ENCODE assay signal across 9 mouse cellular contexts in the genomic region with DNA sequence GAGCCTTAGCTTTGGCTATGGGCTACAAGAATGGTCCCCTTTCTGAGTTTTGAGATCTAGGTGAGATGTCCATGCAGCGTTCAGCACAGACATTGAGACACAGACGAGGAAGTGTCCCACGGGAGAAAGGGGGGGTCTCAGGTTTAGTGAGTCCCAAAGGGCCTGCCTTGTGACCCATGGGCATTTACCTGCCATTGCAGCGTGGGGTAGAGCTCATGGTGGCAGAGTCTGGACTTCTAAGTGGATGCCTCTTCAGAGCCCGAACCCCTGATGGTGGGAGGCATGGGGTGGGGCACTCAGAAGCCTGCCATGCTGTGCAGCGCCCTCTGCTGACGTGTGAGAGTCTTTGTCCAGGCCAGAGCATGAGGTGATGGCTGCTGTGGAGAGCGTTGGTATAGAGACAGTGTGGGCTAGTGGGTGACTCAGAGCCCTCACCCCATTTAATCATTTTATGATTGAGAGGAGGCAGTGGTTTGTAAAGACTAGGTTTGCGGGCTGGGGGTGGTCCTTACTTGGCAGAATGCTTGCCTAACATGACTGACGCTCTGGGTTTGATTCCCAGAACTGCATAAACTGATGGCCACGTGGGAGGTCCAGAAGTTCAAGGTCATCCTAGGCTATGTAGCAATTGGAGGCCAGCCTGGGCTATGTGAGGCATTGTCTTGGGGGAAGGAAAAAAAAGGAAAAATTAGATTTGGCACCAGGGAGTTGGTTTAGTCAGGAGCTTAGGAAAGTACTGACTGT. TPM values are rescaled to one million over a fixed set of nuclear protein-coding genes. Genes with fewer than 3 reads are reported as not detected.
DNase-seq lines count a peak whose midpoint lies in the region; ATAC-seq lines count a peak whose summit lies in the region.
"Had no signal": no experiment of that assay in that cellular context is flagged by ENCODE, and none has a peak within 500 bp of the region (broad histone marks: within the 10 kb centered on the region; RNA-seq: fewer than 3 reads in every experiment).

No protein-coding gene starts in this region.

- 69% methylated on average over 11 of the region's 11 CpGs for WGBS in embryonic facial prominence, embryonic 11.5 days
- WGBS in embryonic facial prominence, embryonic 10.5 days, result 70% methylated on average over 11 of the region's 11 CpGs

- no peak overlapping the region for H3K9ac ChIP-seq in embryonic facial prominence, embryonic 11.5 days (replicated peaks; ENCODE audit: low read length)

- H3K4me1 ChIP-seq in embryonic facial prominence, embryonic 11.5 days (ENCODE audit: control insufficient read depth, insufficient read depth, low read length), result peaks cover 3% of the 10 kb centered on the region; the same call in 1 of the 2 replicates
- H3K4me1 ChIP-seq in embryonic facial prominence, embryonic 10.5 days, result peaks cover 23% of the 10 kb centered on the region

- H3K27me3 ChIP-seq in embryonic facial prominence, embryonic 11.5 days (ENCODE audit: control insufficient read depth, insufficient read depth, low read length), result no peaks in the 10 kb centered on the region
- H3K27me3 ChIP-seq in embryonic facial prominence, embryonic 10.5 days (replicated peaks; ENCODE audit: low read depth, poor library complexity, severe bottlenecking), result no peaks in the 10 kb centered on the region

- DNase-seq in embryonic facial prominence, embryonic 11.5 days (ENCODE audit: low spot score), result no peak
- no peak for DNase-seq in embryonic facial prominence, embryonic 10.5 days (ENCODE audit: low spot score)
- DNase-seq in lung, postnatal 36 days, result peak; percentile 4
- DNase-seq in lung, postnatal 25 days (ENCODE audit: low spot score), result no peak
- DNase-seq in brain, adult 2 months (ENCODE audit: low read depth, low spot score), result peak; percentile 19
- no peak for DNase-seq in left cerebral cortex, postnatal 36 days (ENCODE audit: low spot score in 2 of 2)
- DNase-seq: heart, postnatal 14 days had no signal

- H3K27ac ChIP-seq in embryonic facial prominence, embryonic 11.5 days (replicated peaks; ENCODE audit: low read depth, low read length), result no peak overlapping the region
- no peak overlapping the region for H3K27ac ChIP-seq in embryonic facial prominence, embryonic 10.5 days (replicated peaks)

- intact Hi-C loops in left cerebral cortex, postnatal 36 days (cut with DNase I), result no loop called here

- H3K9me3 ChIP-seq in embryonic facial prominence, embryonic 11.5 days (replicated peaks; ENCODE audit: control insufficient read depth, low read length), result no peaks in the 10 kb centered on the region
- no peaks in the 10 kb centered on the region for H3K9me3 ChIP-seq in embryonic facial prominence, embryonic 10.5 days

- H3K4me3 ChIP-seq in embryonic facial prominence, embryonic 11.5 days (ENCODE audit: low read depth, low read length), result no peak overlapping the region
- no peak overlapping the region for H3K4me3 ChIP-seq in embryonic facial prominence, embryonic 10.5 days

- no peak overlapping the region for H3K4me2 ChIP-seq in embryonic facial prominence, embryonic 11.5 days (ENCODE audit: low read depth, low read length)

- peak; percentile 25; the same call in 1 of the 2 replicates for ATAC-seq in embryonic facial prominence, embryonic 11.5 days (replicated peaks; ENCODE audit: insufficient number of reproducible peaks, low FRiP score, low TSS enrichment, low read depth)
- ATAC-seq in megakaryocyte-erythroid progenitor cell, adult 5-6 weeks (replicated peaks; ENCODE audit: low FRiP score, low TSS enrichment, poor library complexity, severe bottlenecking), result peak; percentile 75
- ATAC-seq in inflammation-experienced regulatory T-cells, adult 6 months, result no peak

- no peaks in the 10 kb centered on the region for H3K36me3 ChIP-seq in embryonic facial prominence, embryonic 11.5 days (replicated peaks; ENCODE audit: control insufficient read depth, insufficient read depth, low read depth, low read length)
- H3K36me3 ChIP-seq in embryonic facial prominence, embryonic 10.5 days (replicated peaks), result no peaks in the 10 kb centered on the region

RNA-seq across cellular contexts. Expression of gene Ccdc3, which starts 23.6 kb away (rescaled TPM):
- polyA plus RNA-seq in embryonic facial prominence, embryonic 11.5 days (2014; fragmentation: Nextera tagmentation; extraction: Ambion mirVana), result 2.4 and 3.0 TPM in 2 replicates
- polyA plus RNA-seq in embryonic facial prominence, embryonic 10.5 days (2016; fragmentation: Nextera tagmentation; extraction: Ambion mirVana), result 0.99 and 1.8 TPM in 2 replicates
- not detected in 2 replicates for total RNA-seq in megakaryocyte-erythroid progenitor cell, adult 5-6 weeks (2014; fragmentation: Nextera tagmentation)
- not detected in 2 replicates for total RNA-seq in megakaryocyte-erythroid progenitor cell, adult 5-6 weeks (2017)
- 10 to 100 TPM; 15.9 to 17.5 TPM for total RNA-seq in left cerebral cortex, postnatal 36 days (2021)
- not detected for polyA plus RNA-seq in inflammation-experienced regulatory T-cells, adult 6 months (2017; shearing (Covaris generic))

Comparison
In these comparisons a context has a peak if more than half of its experiments do, and no peak if none do; other contexts are left out.
1. DNase-seq: peak in lung, postnatal 36 days (single experiment) and brain, adult 2 months (single experiment); none in embryonic facial prominence, embryonic 11.5 days (single experiment), embryonic facial prominence, embryonic 10.5 days (single experiment), lung, postnatal 25 days (single experiment) and left cerebral cortex, postnatal 36 days (0 of 2).